Mouse (Mus musculus): ENCODE results near the gene Tbc1d10a.

DNA sequence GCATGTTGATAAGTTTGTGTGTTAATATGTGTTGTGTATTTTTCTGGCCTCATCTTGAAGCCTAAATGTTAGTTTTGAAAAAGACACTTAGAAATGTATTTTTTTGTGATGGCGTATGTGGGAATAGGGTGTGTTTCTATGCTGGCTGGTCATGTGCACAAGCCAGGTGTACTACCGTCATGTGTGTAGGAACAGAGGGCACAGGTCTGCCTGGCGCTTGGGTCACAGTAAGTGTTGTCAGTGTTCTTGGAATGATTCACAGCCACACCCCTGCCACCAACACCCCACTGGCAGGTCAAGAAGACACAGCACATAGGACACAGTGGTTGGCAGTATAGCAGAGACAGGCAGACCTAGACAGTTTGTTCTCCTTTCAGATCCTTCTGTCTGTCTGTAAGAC is 62.6 kb downstream of the Tbc1d10a start:
- TF ChIP-seq CTCF (IDR thresholded peaks at IDR 0.05 in 2 of 3, conservative IDR thresholded peaks at IDR 0.05 in 1 of 3; ENCODE audit: control insufficient read depth in 1 of 3, insufficient read depth in 1 of 3, low read depth in 2 of 3, low read length in 3 of 3, poor library complexity in 1 of 3, severe bottlenecking in 1 of 3) (no peak), ELF1 (IDR thresholded peaks at IDR 0.05; ENCODE audit: low read depth, low read length) (no peak), USF2 (IDR thresholded peaks at IDR 0.05; ENCODE audit: borderline replicate concordance in 1 of 2, insufficient read depth in 1 of 2, low read depth in 1 of 2, low read length in 2 of 2) (no peak), ZNF384 (IDR thresholded peaks at IDR 0.05; ENCODE audit: low read depth, low read length) (no peak), CHD2 (IDR thresholded peaks at IDR 0.05; ENCODE audit: low read length) (no peak), UBTF (IDR thresholded peaks at IDR 0.05; ENCODE audit: borderline replicate concordance, insufficient read depth, low read depth, low read length) (no peak), MYB (IDR thresholded peaks at IDR 0.05; ENCODE audit: low read depth, low read length) (no peak), ZC3H11A (IDR thresholded peaks at IDR 0.05; ENCODE audit: low read depth, low read length) (no peak), POLR2A (IDR thresholded peaks at IDR 0.05; ENCODE audit: control insufficient read depth in 1 of 2, insufficient read depth in 1 of 2, low read depth in 1 of 2, low read length in 2 of 2, poor library complexity in 1 of 2) (no peak), GATA1 (IDR thresholded peaks at IDR 0.05; ENCODE audit: low read depth, low read length) (no peak), SMC3 (IDR thresholded peaks at IDR 0.05; ENCODE audit: low read depth, low read length) (no peak), USF1 (IDR thresholded peaks at IDR 0.05; ENCODE audit: low read depth, low read length) (no peak), E2F4 (IDR thresholded peaks at IDR 0.05; ENCODE audit: borderline replicate concordance, low read depth, low read length) (no peak), TBP (IDR thresholded peaks at IDR 0.05; ENCODE audit: low read depth, low read length) (no peak)
